Mouse (Mus musculus) c-Kit-positive CD71-negative TER-119-negative erythroid progenitor cells, embryonic 14.5 days (primary cell): ENCODE results near the gene Metrn.
A peak's percentile ranks its signal among the peaks of the same experiment; 100 is the strongest.

Source experiments
- DNase-seq: peaks from one replicate; pipeline ENCODE4 v3.0.0-alpha.2; 2013; ENCODE audit warnings: low read depth

Metrn gene

GRCm38 (mm10) chr17:25830806-25831431 is 34.0 kb upstream of the Metrn start:
- no peak for DNase-seq

DNA sequence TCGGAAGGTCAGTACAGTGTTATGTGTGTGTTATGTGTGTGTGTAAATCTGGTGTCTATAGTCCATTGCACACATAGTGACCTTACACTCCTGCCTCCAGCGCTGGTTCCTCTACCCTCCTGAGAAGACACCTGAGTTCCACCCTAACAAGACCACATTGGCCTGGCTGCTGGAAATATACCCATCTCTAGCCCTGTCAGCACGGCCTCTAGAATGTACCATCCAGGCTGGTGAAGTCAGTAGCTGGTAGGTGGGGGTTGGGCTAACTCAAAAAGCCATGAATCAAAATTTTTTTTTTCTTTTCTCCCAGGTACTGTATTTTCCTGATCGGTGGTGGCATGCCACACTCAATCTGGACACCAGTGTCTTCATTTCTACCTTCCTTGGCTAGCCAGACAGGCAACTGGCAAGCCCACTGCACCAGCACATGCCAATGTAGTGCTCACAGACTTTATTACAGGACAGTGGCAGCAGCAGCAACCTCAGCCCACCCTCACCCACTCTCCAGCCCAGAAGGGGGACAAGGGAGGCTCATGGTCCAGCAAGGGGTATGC is 33.3 kb upstream of the Metrn start:
- DNase-seq, result no peak

- no peak for DNase-seq
Measured at GRCm38 (mm10) chr17:25829558-25830017, 32.7 kb upstream of the Metrn start.

DNA sequence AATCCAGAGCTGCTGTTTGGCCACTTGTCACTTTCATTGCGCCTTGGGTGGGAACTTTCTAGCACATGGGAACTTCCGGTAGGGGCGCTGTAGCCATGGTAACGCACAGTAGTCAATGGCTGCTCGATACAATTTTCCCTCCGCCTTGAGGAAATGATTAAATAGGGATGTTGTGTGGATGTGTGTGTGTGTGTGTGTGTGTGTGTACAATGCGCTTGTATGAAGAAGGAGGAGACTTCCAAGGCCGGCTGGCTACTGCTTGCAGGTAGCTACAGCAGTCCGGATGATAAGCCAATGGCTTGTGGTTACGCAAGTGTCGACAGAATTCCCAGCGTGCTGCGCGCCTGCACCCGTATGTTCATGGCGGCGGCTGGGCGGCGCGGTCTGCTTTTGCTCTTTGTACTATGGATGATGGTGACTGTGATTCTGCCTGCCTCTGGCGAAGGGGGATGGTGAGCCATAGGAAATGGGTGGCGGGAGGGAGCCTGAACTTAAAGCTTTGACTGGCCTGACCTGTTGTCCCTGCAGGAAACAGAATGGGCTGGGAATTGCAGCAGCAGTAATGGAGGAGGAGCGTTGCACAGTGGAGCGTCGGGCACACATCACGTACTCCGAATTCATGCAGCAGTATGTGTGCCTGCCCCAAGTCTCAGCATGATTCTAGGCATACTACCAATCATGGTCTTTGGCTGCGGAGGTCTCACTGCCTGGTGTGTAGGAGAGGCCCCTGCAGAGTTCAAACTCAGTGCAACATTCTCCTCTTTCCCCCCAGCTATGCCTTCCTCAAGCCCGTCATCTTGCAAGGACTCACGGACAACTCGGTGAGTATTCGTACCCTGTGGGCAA is 32.0 kb upstream of the Metrn start, which contains the start of gene Jmjd8:
TSS of gene Jmjd8 (plus strand) at position 156 of the 846 bp plus-strand sequence.
- DNase-seq, result peak; percentile 67

- no peak for DNase-seq
Measured at GRCm38 (mm10) chr17:25828223-25828594, 31.3 kb upstream of the Metrn start.

DNA sequence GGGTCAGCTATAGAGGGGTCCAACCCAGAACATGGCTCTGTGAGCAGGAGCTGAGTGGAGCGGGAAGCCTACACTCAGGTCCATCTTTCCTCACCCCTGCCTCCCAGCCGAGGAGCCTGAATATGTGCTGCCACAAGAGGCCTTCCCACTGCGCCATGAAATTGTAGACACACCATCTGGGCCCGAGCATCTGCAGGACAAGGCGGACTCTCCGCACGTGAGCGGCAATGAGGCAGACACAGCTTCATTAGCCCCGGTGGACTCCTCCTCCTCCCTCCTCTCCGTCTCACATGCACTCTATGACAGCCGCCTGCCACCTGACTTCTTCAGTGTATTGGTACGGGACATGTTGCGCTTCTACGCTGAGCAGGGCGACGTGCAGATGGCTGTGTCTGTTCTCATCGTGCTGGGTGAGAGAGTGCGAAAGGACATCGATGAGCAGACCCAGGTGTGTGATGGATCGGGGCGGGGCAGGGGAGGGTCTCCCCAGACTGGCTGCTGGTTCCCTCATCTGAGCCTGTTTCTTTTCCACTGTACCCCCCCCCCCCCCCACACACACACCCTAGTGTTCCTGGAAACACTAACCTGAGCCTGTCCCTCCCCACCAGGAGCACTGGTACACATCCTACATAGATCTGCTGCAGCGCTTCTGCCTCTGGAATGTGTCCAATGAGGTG is 30.7 kb upstream of the Metrn start:
- DNase-seq, result no peak

- no peak for DNase-seq
Measured at GRCm38 (mm10) chr17:25827011-25827410, 30.1 kb upstream of the Metrn start.

- DNase-seq, result no peak
Measured at GRCm38 (mm10) chr17:25825984-25826570, 29.1 kb upstream of the Metrn start.

GRCm38 (mm10) chr17:25825311-25825710 is 28.4 kb upstream of the Metrn start:
- DNase-seq, result no peak

- DNase-seq, result no peak
Measured at GRCm38 (mm10) chr17:25824362-25825142, 27.6 kb upstream of the Metrn start.

DNA sequence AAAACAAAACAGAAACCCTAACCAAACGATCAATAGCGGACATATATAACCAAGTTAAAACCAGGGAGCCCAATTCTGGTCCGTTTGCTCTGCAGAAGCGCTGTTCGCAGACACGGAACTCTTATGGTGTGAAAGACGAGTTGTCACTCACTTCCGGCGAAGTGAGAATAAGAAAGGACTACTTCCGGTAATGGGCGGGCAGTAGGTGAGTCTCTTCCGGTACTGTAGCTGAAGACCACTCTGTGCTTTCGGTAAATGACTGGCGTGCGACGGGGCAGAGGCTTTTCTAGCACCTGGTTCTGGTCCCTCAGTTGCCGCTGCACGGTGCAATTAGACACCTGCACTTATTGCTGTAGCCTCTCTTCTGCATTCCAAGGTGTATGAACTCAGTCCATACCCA is 26.5 kb upstream of the Metrn start, which contains the start of gene Wdr24:
TSS of gene Wdr24 (plus strand) at position 176 of the 400 bp plus-strand sequence.
- peak; percentile 82 for DNase-seq

- no peak for DNase-seq
Measured at GRCm38 (mm10) chr17:25818851-25819780, 22.2 kb upstream of the Metrn start.

GRCm38 (mm10) chr17:25817662-25818061 is 20.7 kb upstream of the Metrn start:
- DNase-seq, result no peak

DNA sequence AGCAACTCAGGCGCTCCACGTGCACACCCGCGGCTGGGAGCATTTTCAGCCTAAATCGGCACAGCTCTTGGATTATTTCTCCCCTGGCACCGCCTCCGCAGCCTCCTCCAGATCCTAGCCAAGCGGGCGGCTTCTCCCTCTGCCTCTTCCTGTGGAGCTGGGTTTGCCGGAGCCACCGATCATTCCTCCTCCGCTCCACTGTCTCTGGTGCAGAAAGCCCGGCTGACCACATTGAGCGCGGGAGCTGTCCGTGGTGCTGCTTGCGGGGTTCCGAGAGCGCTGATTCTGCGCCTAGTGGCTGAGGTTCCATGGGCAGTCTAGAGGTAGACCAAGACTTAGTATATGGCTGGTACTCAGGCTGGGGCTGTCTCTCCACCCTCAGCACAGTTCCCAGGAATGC is 16.5 kb upstream of the Metrn start:
- peak; percentile 80 for DNase-seq

GRCm38 (mm10) chr17:25810890-25811289 is 14.0 kb upstream of the Metrn start:
- DNase-seq, result no peak

GRCm38 (mm10) chr17:25809606-25810340 is 12.8 kb upstream of the Metrn start:
- DNase-seq, result no peak

DNA sequence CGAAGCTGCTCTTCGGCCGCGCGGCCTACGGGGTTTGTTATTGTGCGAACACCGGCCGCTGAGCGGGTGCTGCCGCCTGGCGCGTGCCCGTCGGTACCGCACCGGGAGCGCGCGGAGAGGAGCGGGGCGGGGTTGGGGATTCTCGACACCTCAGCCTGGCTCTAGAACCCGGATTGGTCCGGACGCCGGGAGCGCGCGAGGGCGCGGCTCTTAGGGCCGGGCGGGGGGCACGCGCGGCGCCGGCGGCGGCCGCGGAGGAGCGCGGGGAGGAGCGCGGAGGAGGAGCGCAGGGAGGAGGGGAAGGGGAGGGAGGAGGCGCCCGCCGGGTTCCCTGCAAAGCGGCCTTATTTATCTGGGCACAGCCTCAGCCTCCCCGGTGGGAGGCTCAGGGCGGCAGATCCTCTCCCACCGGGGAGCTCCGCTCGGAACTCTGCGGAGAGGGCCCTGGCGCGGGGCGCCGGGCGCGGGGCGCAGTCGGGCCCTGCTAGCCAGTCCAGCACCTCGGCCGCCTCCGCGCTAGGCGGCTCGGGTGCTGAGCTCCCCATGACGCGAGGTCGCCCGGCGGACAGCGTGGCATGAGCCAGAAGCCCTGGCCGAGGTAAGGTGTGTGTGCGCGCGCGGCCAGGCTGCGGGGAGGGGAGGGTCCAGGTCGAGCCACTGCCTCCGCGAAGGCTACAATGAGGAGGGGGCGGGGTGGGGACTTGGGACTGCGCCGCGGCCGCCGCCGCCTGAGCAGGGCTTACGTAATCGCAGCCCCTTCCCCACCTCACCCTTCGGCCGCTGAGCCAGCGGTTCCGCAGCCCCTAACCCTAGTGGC is 12.1 kb upstream of the Metrn start, which contains the start of gene Fbxl16:
TSS of gene Fbxl16 (plus strand) at position 297 of the 817 bp plus-strand sequence.
- no peak for DNase-seq

DNA sequence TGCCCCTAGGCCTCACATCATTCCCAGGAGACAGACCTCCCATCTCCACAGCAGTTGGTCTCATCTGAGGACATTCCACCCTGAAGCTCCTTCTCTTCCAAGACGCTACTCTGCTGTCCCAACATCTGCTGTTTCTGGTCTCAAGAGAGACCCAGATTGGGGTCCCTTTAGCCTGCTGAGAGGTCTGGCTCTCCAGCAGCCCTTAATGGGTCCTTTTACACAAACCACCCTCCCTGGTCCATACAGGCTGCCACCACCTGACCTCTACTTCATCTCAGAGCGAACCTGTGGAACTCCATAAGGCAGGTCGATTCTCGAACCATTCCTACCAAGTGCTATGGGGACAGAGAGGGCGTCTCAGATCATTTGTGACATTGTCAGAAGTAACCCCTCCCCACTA is 11.1 kb upstream of the Metrn start:
- no peak for DNase-seq
